Mouse (Mus musculus): Measurements from ENCODE around the gene Itpkc.

The Itpkc gene

DNA sequence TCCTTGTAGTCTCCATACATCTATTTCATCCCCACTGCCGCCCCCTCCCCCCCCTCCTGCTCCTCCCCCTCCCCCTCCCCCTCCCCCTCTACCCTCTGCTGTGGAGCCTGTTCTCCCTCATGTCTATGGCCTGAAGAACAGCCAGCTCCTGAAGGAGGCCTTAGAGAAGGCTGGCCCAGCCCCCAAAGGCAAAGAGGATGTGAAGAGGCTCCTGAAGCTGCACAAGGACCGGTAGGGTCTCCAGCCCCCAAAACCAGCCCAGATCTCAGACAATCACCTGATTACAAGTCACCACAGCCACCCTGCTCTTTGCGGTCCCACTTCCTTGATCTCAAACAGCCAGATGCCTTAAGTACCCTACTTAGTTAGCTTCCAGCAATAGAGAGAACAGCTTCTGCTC, 31.3 kb downstream of the Itpkc start:
- peaks cover 67% of the 10 kb centered on the region for H3K4me1 ChIP-seq (replicated peaks; ENCODE audit: low read depth, low read length)
- H3K4me3 ChIP-seq (replicated peaks; ENCODE audit: low read length): peak overlapping the region; percentile 66
- TF ChIP-seq NANOG (IDR thresholded peaks at IDR 0.05; ENCODE audit: borderline replicate concordance, low read length) (no peak), POU5F1 (IDR thresholded peaks at IDR 0.05; ENCODE audit: borderline replicate concordance, low read length) (no peak), CTCF (conservative IDR thresholded peaks at IDR 0.05; ENCODE audit: low read length) (no peak)
- H3K27me3 ChIP-seq (ENCODE audit: insufficient read depth, low read length): no peaks in the 10 kb centered on the region
- H3K9me3 ChIP-seq (ENCODE audit: low read length): no peaks in the 10 kb centered on the region
- H3K36me3 ChIP-seq (ENCODE audit: insufficient read depth, low read length): peaks cover 71% of the 10 kb centered on the region

DNA sequence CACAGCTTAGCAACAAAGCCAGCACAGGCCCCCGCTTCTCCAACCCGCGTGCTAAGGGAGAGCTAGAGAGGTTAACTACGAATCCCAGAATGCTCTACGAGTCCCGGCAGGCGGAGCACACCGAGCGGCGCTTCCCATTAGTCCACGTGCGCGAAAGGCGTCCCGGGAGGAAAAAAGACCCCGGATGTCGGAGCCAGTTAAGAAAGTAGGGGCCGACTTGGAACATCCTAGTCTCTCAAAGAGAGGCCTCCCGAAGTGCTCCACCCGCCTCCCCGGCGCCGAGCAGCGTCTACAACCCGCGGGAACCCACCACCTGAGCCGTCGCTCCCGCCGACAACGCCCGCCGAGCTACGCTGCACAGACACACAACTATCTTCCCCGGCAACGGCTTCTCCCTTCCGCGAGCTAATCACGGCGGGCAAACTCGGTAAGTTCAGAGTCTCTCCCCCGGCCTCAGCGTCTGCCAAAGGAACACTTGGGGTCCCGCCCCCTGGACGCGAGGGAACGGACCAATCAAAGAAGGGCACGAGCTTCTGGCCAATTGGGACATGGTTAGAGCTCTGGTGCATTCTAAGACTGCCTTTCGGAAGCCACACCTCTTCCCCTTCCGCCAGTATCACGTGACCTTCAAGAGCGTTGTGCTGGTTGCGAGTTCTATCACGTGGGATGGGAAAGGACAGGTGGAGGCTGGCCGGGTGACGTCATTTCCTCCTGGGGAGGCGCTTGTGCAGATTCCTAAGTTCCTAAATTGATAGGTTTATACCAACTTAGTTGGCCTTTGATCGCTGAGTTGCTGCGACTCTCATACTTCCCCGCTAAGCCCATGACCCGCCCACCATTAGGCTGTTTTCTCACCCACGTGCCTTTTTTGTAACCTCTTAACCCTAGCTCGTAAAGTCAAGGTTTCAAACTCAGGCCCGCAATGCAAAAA, 32.5 kb downstream of the Itpkc start, which contains the start of the genes BC024978 and Snrpa:
TSS of gene BC024978 (plus strand) at position 101 of the 931 bp plus-strand sequence.
TSS of gene Snrpa (minus strand) at position 591 of the 931 bp plus-strand sequence.
- H3K4me3 ChIP-seq (replicated peaks; ENCODE audit: low read length): peak within 1 kb of the TSS; percentile 94
- no peak for TF ChIP-seq NANOG (IDR thresholded peaks at IDR 0.05; ENCODE audit: borderline replicate concordance, low read length)
- TF ChIP-seq POU5F1 (IDR thresholded peaks at IDR 0.05; ENCODE audit: borderline replicate concordance, low read length): no peak
- no peak for TF ChIP-seq CTCF (conservative IDR thresholded peaks at IDR 0.05; ENCODE audit: low read length)
- H3K36me3 ChIP-seq (ENCODE audit: insufficient read depth, low read length): peaks cover 73% of the 10 kb centered on the region
- peaks cover 78% of the 10 kb centered on the region for H3K4me1 ChIP-seq (replicated peaks; ENCODE audit: low read depth, low read length)
- H3K9me3 ChIP-seq (ENCODE audit: low read length): no peaks in the 10 kb centered on the region
- H3K27me3 ChIP-seq (ENCODE audit: insufficient read depth, low read length): no peaks in the 10 kb centered on the region

DNA sequence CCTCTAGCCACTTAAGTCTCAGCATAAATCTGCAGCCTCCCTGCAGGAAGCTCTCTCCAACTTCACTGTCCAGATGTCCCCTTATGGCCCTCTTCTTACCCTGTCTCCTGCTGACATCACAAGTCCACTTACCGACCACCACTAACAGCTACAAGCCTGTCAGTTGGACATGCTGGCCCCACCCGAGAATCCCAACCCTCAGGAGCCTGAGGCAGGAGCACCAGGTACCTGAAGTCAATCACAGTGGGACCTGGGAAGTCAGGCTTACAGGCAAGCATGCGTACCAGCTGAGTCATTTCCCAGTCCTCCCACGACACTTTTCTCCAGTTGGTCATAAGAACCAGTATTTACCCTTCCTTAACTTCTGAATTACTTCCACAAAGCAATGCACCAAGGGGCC, 34.7 kb downstream of the Itpkc start:
- Histone ChIP-seq H3K4me1 (replicated peaks; ENCODE audit: low read depth, low read length) (peaks cover 85% of the 10 kb centered on the region), H3K9me3 (ENCODE audit: low read length) (no peaks in the 10 kb centered on the region), H3K27me3 (ENCODE audit: insufficient read depth, low read length) (no peaks in the 10 kb centered on the region), H3K4me3 (replicated peaks; ENCODE audit: low read length) (peak overlapping the region; percentile 94), H3K36me3 (ENCODE audit: insufficient read depth, low read length) (peaks cover 81% of the 10 kb centered on the region)
- TF ChIP-seq CTCF (conservative IDR thresholded peaks at IDR 0.05; ENCODE audit: low read length): no peak
- no peak for TF ChIP-seq POU5F1 (IDR thresholded peaks at IDR 0.05; ENCODE audit: borderline replicate concordance, low read length)
- no peak for TF ChIP-seq NANOG (IDR thresholded peaks at IDR 0.05; ENCODE audit: borderline replicate concordance, low read length)

DNA sequence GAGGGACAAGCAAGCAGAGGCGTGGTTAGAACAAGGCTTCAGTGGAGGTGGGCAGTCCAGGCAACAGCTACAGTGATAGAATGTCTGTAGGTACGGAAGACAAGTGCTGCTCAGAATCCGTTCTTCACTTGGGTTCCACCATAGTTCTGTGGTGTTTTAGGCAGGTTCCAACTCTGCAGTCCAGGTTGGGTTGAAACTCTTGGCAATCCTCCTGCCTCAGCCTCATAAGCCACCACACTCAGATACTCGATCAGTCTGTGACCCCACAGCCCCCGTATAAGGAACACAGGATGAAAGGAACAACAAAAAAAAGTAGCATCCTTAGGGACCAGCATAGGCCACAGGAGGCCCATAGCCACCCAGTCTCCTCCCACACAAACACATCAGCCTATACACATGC, 36.0 kb downstream of the Itpkc start:
- TF ChIP-seq CTCF (conservative IDR thresholded peaks at IDR 0.05; ENCODE audit: low read length): no peak
- no peak for TF ChIP-seq POU5F1 (IDR thresholded peaks at IDR 0.05; ENCODE audit: borderline replicate concordance, low read length)
- TF ChIP-seq NANOG (IDR thresholded peaks at IDR 0.05; ENCODE audit: borderline replicate concordance, low read length): no peak
- Histone ChIP-seq H3K4me1 (replicated peaks; ENCODE audit: low read depth, low read length) (peaks cover 85% of the 10 kb centered on the region), H3K36me3 (ENCODE audit: insufficient read depth, low read length) (peaks cover 81% of the 10 kb centered on the region), H3K9me3 (ENCODE audit: low read length) (no peaks in the 10 kb centered on the region), H3K27me3 (ENCODE audit: insufficient read depth, low read length) (no peaks in the 10 kb centered on the region), H3K4me3 (replicated peaks; ENCODE audit: low read length) (no peak overlapping the region)

DNA sequence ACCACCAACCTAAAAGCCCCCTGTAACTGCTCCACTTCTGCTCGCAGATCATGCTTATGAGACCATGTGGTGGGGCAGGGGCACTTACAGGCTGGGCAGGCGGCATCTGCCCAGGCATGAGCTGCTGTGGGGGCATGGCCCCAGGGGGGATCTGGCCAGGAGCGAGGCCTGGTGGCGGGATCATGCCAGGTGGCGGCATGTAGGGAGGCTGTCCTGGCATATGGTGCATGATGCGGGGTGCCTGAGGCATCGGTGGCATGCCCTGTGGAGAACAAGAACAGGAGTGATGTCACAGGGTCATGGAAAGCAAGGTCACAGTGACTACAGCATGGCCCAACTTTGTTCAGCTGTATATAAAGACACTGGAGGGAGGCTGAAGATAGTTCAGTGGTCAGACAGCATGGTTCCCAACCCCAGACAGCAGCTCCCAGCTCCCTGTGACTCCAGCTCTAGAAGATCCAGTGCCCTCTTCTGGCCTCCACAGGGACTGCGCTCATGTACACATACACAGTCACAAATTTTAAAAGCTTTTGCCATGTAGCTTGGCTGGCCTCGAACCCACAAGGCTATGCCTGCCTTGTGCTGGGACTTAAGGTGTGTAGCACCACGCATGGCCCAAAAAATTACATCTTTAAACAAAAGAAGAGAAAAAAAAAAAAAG, 39.1 kb downstream of the Itpkc start:
- Histone ChIP-seq H3K9me3 (ENCODE audit: low read length) (no peaks in the 10 kb centered on the region), H3K4me1 (replicated peaks; ENCODE audit: low read depth, low read length) (peaks cover 96% of the 10 kb centered on the region), H3K27me3 (ENCODE audit: insufficient read depth, low read length) (no peaks in the 10 kb centered on the region), H3K4me3 (replicated peaks; ENCODE audit: low read length) (peak overlapping the region; percentile 51), H3K36me3 (ENCODE audit: insufficient read depth, low read length) (peaks cover 99% of the 10 kb centered on the region)
- TF ChIP-seq POU5F1 (IDR thresholded peaks at IDR 0.05; ENCODE audit: borderline replicate concordance, low read length): no peak
- no peak for TF ChIP-seq NANOG (IDR thresholded peaks at IDR 0.05; ENCODE audit: borderline replicate concordance, low read length)
- TF ChIP-seq CTCF (conservative IDR thresholded peaks at IDR 0.05; ENCODE audit: low read length): peak; percentile 47

DNA sequence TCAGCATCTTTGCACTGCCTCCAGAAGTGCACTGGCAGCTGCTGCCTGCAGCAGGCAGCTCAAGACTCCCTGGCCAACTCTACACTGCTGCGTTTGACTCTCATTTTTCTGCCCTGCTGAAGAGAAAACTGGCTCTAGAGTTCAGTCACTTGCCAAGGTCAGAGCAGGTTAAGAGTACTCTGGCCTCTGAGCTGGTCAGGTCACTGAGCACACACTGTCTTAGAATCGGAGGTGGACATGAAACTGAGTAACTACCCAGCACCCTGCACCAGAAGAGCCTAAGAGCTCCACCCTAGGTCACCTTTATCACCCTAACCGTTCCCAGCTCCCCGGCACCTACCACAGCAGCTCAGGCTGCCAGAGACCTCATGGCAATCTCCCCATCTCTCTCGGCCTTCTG, 42.5 kb downstream of the Itpkc start:
- no peaks in the 10 kb centered on the region for H3K9me3 ChIP-seq (ENCODE audit: low read length)
- H3K36me3 ChIP-seq (ENCODE audit: insufficient read depth, low read length): peaks cover 83% of the 10 kb centered on the region
- peaks cover 94% of the 10 kb centered on the region for H3K4me1 ChIP-seq (replicated peaks; ENCODE audit: low read depth, low read length)
- no peak for TF ChIP-seq CTCF (conservative IDR thresholded peaks at IDR 0.05; ENCODE audit: low read length)
- TF ChIP-seq POU5F1 (IDR thresholded peaks at IDR 0.05; ENCODE audit: borderline replicate concordance, low read length): no peak
- TF ChIP-seq NANOG (IDR thresholded peaks at IDR 0.05; ENCODE audit: borderline replicate concordance, low read length): no peak
- no peaks in the 10 kb centered on the region for H3K27me3 ChIP-seq (ENCODE audit: insufficient read depth, low read length)
- no peak overlapping the region for H3K4me3 ChIP-seq (replicated peaks; ENCODE audit: low read length)

DNA sequence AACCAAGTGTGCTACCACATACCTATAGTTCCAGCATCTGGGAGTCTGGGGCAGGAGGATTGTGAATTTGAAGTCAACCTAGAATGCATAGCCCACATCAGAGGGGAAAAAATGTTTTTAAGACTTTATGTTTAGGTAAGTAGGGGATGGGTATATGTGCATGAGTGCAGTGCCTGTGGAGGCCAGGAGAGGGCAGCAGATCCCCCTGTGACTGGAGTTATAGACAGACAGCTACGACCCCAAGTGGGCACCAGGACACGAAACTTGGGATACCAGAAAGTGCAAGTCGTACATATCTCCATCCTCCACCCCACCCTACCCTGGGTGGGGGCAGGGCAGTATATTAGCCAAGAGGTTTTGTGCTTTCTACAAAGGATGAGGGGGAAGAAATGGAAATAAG, 43.5 kb downstream of the Itpkc start:
- peaks cover 72% of the 10 kb centered on the region for H3K36me3 ChIP-seq (ENCODE audit: insufficient read depth, low read length)
- H3K27me3 ChIP-seq (ENCODE audit: insufficient read depth, low read length): no peaks in the 10 kb centered on the region
- no peak for TF ChIP-seq POU5F1 (IDR thresholded peaks at IDR 0.05; ENCODE audit: borderline replicate concordance, low read length)
- peak; percentile 96 for TF ChIP-seq CTCF (conservative IDR thresholded peaks at IDR 0.05; ENCODE audit: low read length)
- TF ChIP-seq NANOG (IDR thresholded peaks at IDR 0.05; ENCODE audit: borderline replicate concordance, low read length): no peak
- no peaks in the 10 kb centered on the region for H3K9me3 ChIP-seq (ENCODE audit: low read length)
- H3K4me1 ChIP-seq (replicated peaks; ENCODE audit: low read depth, low read length): peaks cover 94% of the 10 kb centered on the region
- H3K4me3 ChIP-seq (replicated peaks; ENCODE audit: low read length): no peak overlapping the region

DNA sequence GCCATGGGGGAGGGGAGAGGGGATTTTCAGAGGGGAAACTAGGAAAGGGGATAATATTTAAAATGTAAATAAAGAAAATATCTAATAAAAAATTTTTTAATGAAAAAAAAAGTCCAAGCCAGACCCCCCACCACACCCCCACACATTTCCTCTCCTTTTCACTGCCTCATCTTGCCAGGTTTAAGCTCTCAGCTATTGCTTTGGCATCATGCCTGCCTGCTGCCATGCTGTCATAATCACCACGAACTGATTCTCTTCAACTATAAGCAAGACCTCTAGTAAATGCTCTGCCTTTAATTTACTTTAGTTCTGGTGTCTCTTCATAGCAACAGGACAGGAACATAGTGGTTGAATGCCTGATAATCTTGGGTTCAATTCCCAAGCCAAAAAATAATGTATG, 46.0 kb downstream of the Itpkc start:
- TF ChIP-seq NANOG (IDR thresholded peaks at IDR 0.05; ENCODE audit: borderline replicate concordance, low read length) (no peak), POU5F1 (IDR thresholded peaks at IDR 0.05; ENCODE audit: borderline replicate concordance, low read length) (no peak), CTCF (conservative IDR thresholded peaks at IDR 0.05; ENCODE audit: low read length) (no peak)
- peaks cover 48% of the 10 kb centered on the region for H3K36me3 ChIP-seq (ENCODE audit: insufficient read depth, low read length)
- H3K9me3 ChIP-seq (ENCODE audit: low read length): no peaks in the 10 kb centered on the region
- H3K4me3 ChIP-seq (replicated peaks; ENCODE audit: low read length): no peak overlapping the region
- no peaks in the 10 kb centered on the region for H3K27me3 ChIP-seq (ENCODE audit: insufficient read depth, low read length)
- H3K4me1 ChIP-seq (replicated peaks; ENCODE audit: low read depth, low read length): peaks cover 88% of the 10 kb centered on the region

All from E14TG2a.4 (cell line).